Mouse (Mus musculus): ENCODE measurements around the gene Palld. TPM values are rescaled to one million over a fixed set of nuclear protein-coding genes. Genes with fewer than 3 reads are reported as not detected.
A peak's percentile ranks its signal among the peaks of the same experiment; 100 is the strongest.

The Palld gene
- polyA plus RNA-seq, 1 experiment from 2014 or later, result 24.5 TPM

GRCm38 (mm10) chr8:61606795-61607462, 295.6 kb downstream of the Palld start:
- 17% methylated on average over 8 of the region's 8 CpGs for WGBS
- Histone ChIP-seq H3K4me2 (peak overlapping the region; percentile 21; the same call in 1 of the 2 replicates), H3K27ac (peak overlapping the region; percentile 61), H3K4me3 (no peak overlapping the region), H3K36me3 (no peaks in the 10 kb centered on the region), H3K4me1 (replicated peaks) (0 out of 2 replicates have a peak, but pooled peaks cover 11% of the 10 kb centered on the region), H3K9me3 (no peaks in the 10 kb centered on the region), H3K27me3 (no peaks in the 10 kb centered on the region), H3K9ac (no peak overlapping the region)
- ATAC-seq (ENCODE audit: low FRiP score), result peak; percentile 84

- Histone ChIP-seq H3K4me3 (no peak overlapping the region), H3K27me3 (no peaks in the 10 kb centered on the region), H3K36me3 (no peaks in the 10 kb centered on the region), H3K4me2 (no peak overlapping the region), H3K27ac (no peak overlapping the region), H3K9ac (no peak overlapping the region), H3K9me3 (no peaks in the 10 kb centered on the region), H3K4me1 (replicated peaks) (0 out of 2 replicates have a peak, but pooled peaks cover 11% of the 10 kb centered on the region)
- ATAC-seq (ENCODE audit: low FRiP score), result no peak
- WGBS, result 99% methylated on average over 2 of the region's 2 CpGs
Observed at GRCm38 (mm10) chr8:61604871-61605270, 297.6 kb downstream of the Palld start.

GRCm38 (mm10) chr8:61596889-61597288, 305.6 kb downstream of the Palld start:
- peaks cover 13% of the 10 kb centered on the region for H3K4me1 ChIP-seq (replicated peaks)
- no peak overlapping the region for H3K4me3 ChIP-seq
- no peak overlapping the region for H3K9ac ChIP-seq
- H3K9me3 ChIP-seq, result no peaks in the 10 kb centered on the region
- no peaks in the 10 kb centered on the region for H3K36me3 ChIP-seq
- no peak overlapping the region for H3K27ac ChIP-seq
- no peaks in the 10 kb centered on the region for H3K27me3 ChIP-seq
- 75% methylated on average over 3 of the region's 3 CpGs for WGBS
- ATAC-seq (ENCODE audit: low FRiP score), result no peak
- no peak overlapping the region for H3K4me2 ChIP-seq

GRCm38 (mm10) chr8:61591446-61591845, 311.0 kb downstream of the Palld start:
- peak overlapping the region; percentile 78 for H3K9ac ChIP-seq
- ATAC-seq (ENCODE audit: low FRiP score), result peak; percentile 49
- H3K4me3 ChIP-seq, result peak overlapping the region; percentile 61
- H3K4me2 ChIP-seq, result peak overlapping the region; percentile 91
- WGBS, result 3% methylated on average over 8 of the region's 8 CpGs
- H3K36me3 ChIP-seq, result no peaks in the 10 kb centered on the region
- peak overlapping the region; percentile 69; the same call in 1 of the 2 replicates for H3K27ac ChIP-seq
- no peaks in the 10 kb centered on the region for H3K27me3 ChIP-seq
- no peaks in the 10 kb centered on the region for H3K9me3 ChIP-seq
- peaks cover 29% of the 10 kb centered on the region for H3K4me1 ChIP-seq (replicated peaks)

GRCm38 (mm10) chr8:61590551-61591431, 311.7 kb downstream of the Palld start:
- Histone ChIP-seq H3K9ac (peak overlapping the region; percentile 78), H3K4me2 (peak overlapping the region; percentile 91), H3K36me3 (no peaks in the 10 kb centered on the region), H3K4me1 (replicated peaks) (peaks cover 29% of the 10 kb centered on the region), H3K27ac (peak overlapping the region; percentile 69), H3K9me3 (no peaks in the 10 kb centered on the region), H3K4me3 (peak overlapping the region; percentile 61), H3K27me3 (no peaks in the 10 kb centered on the region)
- WGBS, result under 1% methylated on average over 33 of the region's 35 CpGs
- peak; percentile 90 for ATAC-seq (ENCODE audit: low FRiP score)

GRCm38 (mm10) chr8:61589972-61590391, 312.5 kb downstream of the Palld start:
- H3K27ac ChIP-seq, result no peak overlapping the region
- peak overlapping the region; percentile 61 for H3K4me3 ChIP-seq
- H3K9me3 ChIP-seq, result no peaks in the 10 kb centered on the region
- H3K9ac ChIP-seq, result 0 out of 2 replicates have a peak overlapping the region, but pooled peaks have one; percentile 49
- H3K4me2 ChIP-seq, result peak overlapping the region; percentile 91
- peaks cover 29% of the 10 kb centered on the region for H3K4me1 ChIP-seq (replicated peaks)
- H3K36me3 ChIP-seq, result no peaks in the 10 kb centered on the region
- H3K27me3 ChIP-seq, result no peaks in the 10 kb centered on the region
- 3% methylated on average over 11 of the region's 11 CpGs for WGBS
- ATAC-seq (ENCODE audit: low FRiP score), result peak; percentile 40; the same call in 1 of the 2 replicates

- Histone ChIP-seq H3K9ac (no peak overlapping the region), H3K27me3 (no peaks in the 10 kb centered on the region), H3K4me2 (no peak overlapping the region), H3K36me3 (no peaks in the 10 kb centered on the region), H3K27ac (no peak overlapping the region), H3K9me3 (no peaks in the 10 kb centered on the region), H3K4me3 (no peak overlapping the region), H3K4me1 (replicated peaks) (peaks cover 28% of the 10 kb centered on the region)
- WGBS, result 98% methylated on average over 1 of the region's 1 CpGs
- ATAC-seq (ENCODE audit: low FRiP score), result no peak
Observed at GRCm38 (mm10) chr8:61588336-61588735, 314.2 kb downstream of the Palld start.

GRCm38 (mm10) chr8:61587731-61588130, 314.8 kb downstream of the Palld start:
- Histone ChIP-seq H3K4me1 (replicated peaks) (peaks cover 23% of the 10 kb centered on the region), H3K36me3 (no peaks in the 10 kb centered on the region), H3K9ac (no peak overlapping the region), H3K4me3 (no peak overlapping the region), H3K4me2 (no peak overlapping the region), H3K9me3 (no peaks in the 10 kb centered on the region), H3K27ac (no peak overlapping the region), H3K27me3 (no peaks in the 10 kb centered on the region)
- WGBS, result 80% methylated on average over 3 of the region's 3 CpGs
- ATAC-seq (ENCODE audit: low FRiP score), result no peak

- 93% methylated on average over 3 of the region's 3 CpGs for WGBS
- Histone ChIP-seq H3K4me2 (no peak overlapping the region), H3K27me3 (no peaks in the 10 kb centered on the region), H3K4me1 (replicated peaks) (peaks cover 13% of the 10 kb centered on the region), H3K36me3 (no peaks in the 10 kb centered on the region), H3K9ac (no peak overlapping the region), H3K9me3 (no peaks in the 10 kb centered on the region), H3K27ac (no peak overlapping the region), H3K4me3 (no peak overlapping the region)
- no peak for ATAC-seq (ENCODE audit: low FRiP score)
Observed at GRCm38 (mm10) chr8:61586529-61586928, 316.0 kb downstream of the Palld start.

- H3K27ac ChIP-seq, result no peak overlapping the region
- no peaks in the 10 kb centered on the region for H3K9me3 ChIP-seq
- no peak overlapping the region for H3K9ac ChIP-seq
- peaks cover 8% of the 10 kb centered on the region for H3K4me1 ChIP-seq (replicated peaks)
- ATAC-seq (ENCODE audit: low FRiP score), result no peak
- no peaks in the 10 kb centered on the region for H3K27me3 ChIP-seq
- H3K4me2 ChIP-seq, result no peak overlapping the region
- WGBS, result 79% methylated on average over 3 of the region's 3 CpGs
- H3K36me3 ChIP-seq, result no peaks in the 10 kb centered on the region
- no peak overlapping the region for H3K4me3 ChIP-seq
Observed at GRCm38 (mm10) chr8:61585746-61586145, 316.7 kb downstream of the Palld start.

- ATAC-seq (ENCODE audit: low FRiP score), result no peak
- 84% methylated on average over 5 of the region's 5 CpGs for WGBS
- Histone ChIP-seq H3K27me3 (no peaks in the 10 kb centered on the region), H3K36me3 (no peaks in the 10 kb centered on the region), H3K4me1 (replicated peaks) (peaks cover 8% of the 10 kb centered on the region; the same call in 1 of the 2 replicates), H3K27ac (no peak overlapping the region), H3K4me3 (no peak overlapping the region), H3K9me3 (no peaks in the 10 kb centered on the region), H3K9ac (no peak overlapping the region), H3K4me2 (no peak overlapping the region)
Observed at GRCm38 (mm10) chr8:61584714-61585383, 317.6 kb downstream of the Palld start.

- 88% methylated on average over 8 of the region's 8 CpGs for WGBS
- H3K9me3 ChIP-seq, result no peaks in the 10 kb centered on the region
- no peak for ATAC-seq (ENCODE audit: low FRiP score)
- no peaks in the 10 kb centered on the region for H3K27me3 ChIP-seq
- no peak overlapping the region for H3K4me2 ChIP-seq
- no peaks in the 10 kb centered on the region for H3K36me3 ChIP-seq
- H3K4me3 ChIP-seq, result no peak overlapping the region
- no peak overlapping the region for H3K27ac ChIP-seq
- H3K9ac ChIP-seq, result no peak overlapping the region
- 0 out of 2 replicates have a peak, but pooled peaks cover 5% of the 10 kb centered on the region for H3K4me1 ChIP-seq (replicated peaks)
Observed at GRCm38 (mm10) chr8:61582547-61582946, 319.9 kb downstream of the Palld start.
